Mouse (Mus musculus): ENCODE measurements at regions not wholly inside any gene's neighbourhood (a gene's known extent, or its start where the extent isn't known, plus 50 kb on each side); places are given as distances from the start of the nearest gene placed in this dataset.

GRCm38 (mm10) chr16:49570031-49570430 is 129.0 kb upstream of the Ift57 start:
- no peak for DNase-seq (ENCODE audit: low spot score in 2 of 2)

GRCm38 (mm10) chr16:49572485-49573170 is 126.4 kb upstream of the Ift57 start:
- DNase-seq (ENCODE audit: low spot score in 2 of 2), result no peak

GRCm38 (mm10) chr16:49573171-49573517 is 125.9 kb upstream of the Ift57 start:
- DNase-seq (ENCODE audit: low spot score in 2 of 2), result no peak

- no peak for DNase-seq (ENCODE audit: low spot score in 2 of 2)
Observed at GRCm38 (mm10) chr16:49578976-49579375, 120.1 kb upstream of the Ift57 start.

- no peak for DNase-seq (ENCODE audit: low spot score in 2 of 2)
Observed at GRCm38 (mm10) chr16:49580708-49581107, 118.3 kb upstream of the Ift57 start.

- DNase-seq (ENCODE audit: low spot score in 2 of 2), result no peak
Observed at GRCm38 (mm10) chr16:49606500-49606899, 92.5 kb upstream of the Ift57 start.

- no peak for DNase-seq (ENCODE audit: low spot score in 2 of 2)
Observed at GRCm38 (mm10) chr16:49614801-49615200, 84.2 kb upstream of the Ift57 start.

- DNase-seq (ENCODE audit: low spot score in 2 of 2), result no peak
Observed at GRCm38 (mm10) chr16:49615342-49616020, 83.6 kb upstream of the Ift57 start.

- no peak for DNase-seq (ENCODE audit: low spot score in 2 of 2)
Observed at GRCm38 (mm10) chr16:49616263-49616872, 82.7 kb upstream of the Ift57 start.

GRCm38 (mm10) chr16:49633502-49633901 is 65.5 kb upstream of the Ift57 start:
- no peak for DNase-seq (ENCODE audit: low spot score in 2 of 2)

- no peak for DNase-seq (ENCODE audit: low spot score in 2 of 2)
Observed at GRCm38 (mm10) chr16:49635506-49635905, 63.5 kb upstream of the Ift57 start.

- no peak for DNase-seq (ENCODE audit: low spot score in 2 of 2)
Observed at GRCm38 (mm10) chr16:49636467-49636866, 62.6 kb upstream of the Ift57 start.

GRCm38 (mm10) chr16:49642696-49643095 is 56.3 kb upstream of the Ift57 start:
- DNase-seq (ENCODE audit: low spot score in 2 of 2), result no peak

GRCm38 (mm10) chr16:49644416-49644815 is 54.6 kb upstream of the Ift57 start:
- DNase-seq (ENCODE audit: low spot score in 2 of 2), result no peak

- no peak for DNase-seq (ENCODE audit: low spot score in 2 of 2)
Observed at GRCm38 (mm10) chr16:49646479-49646878, 52.6 kb upstream of the Ift57 start.
